Mouse (Mus musculus) gastrocnemius, postnatal 36 days (tissue): ENCODE data around the gene Taf4. TPM values are rescaled to one million over a fixed set of nuclear protein-coding genes. Genes with fewer than 3 reads are reported as not detected.

Experiments
- DNase-seq, 2 experiments: peaks; one replicate each; pipeline ENCODE4 v3.0.0; 2022
- intact Hi-C: fragments of 180-260 bp; cut with DNase I; formaldehyde crosslinking; loops from one replicate; pipeline ENCODE4 v1.15.1; 2025
- total RNA-seq, 2 experiments: library from RNA; stranded (reverse); gene quantifications; 2 replicates each; pipeline ENCODE4 v1.2.3; 2021

Taf4 gene
- total RNA-seq, 2 experiments from 2014 or later, result 6.6 to 8.3 TPM

GRCm38 (mm10) chr2:179877551-179878215 lies 98.8 kb downstream of the Taf4 start:
- intact Hi-C loops, result loop anchor here (5.0 kb wide), 1 partner anchor 1115 kb away; no protein-coding TSS in a partner anchor
- DNase-seq, result no peak

- intact Hi-C loops, result loop anchor here (5.0 kb wide), 1 partner anchor 1113 kb away; no protein-coding TSS in a partner anchor
- peak; percentile 36 to 39 for DNase-seq
Observed at GRCm38 (mm10) chr2:179875147-179875546, 101.3 kb downstream of the Taf4 start.

DNA sequence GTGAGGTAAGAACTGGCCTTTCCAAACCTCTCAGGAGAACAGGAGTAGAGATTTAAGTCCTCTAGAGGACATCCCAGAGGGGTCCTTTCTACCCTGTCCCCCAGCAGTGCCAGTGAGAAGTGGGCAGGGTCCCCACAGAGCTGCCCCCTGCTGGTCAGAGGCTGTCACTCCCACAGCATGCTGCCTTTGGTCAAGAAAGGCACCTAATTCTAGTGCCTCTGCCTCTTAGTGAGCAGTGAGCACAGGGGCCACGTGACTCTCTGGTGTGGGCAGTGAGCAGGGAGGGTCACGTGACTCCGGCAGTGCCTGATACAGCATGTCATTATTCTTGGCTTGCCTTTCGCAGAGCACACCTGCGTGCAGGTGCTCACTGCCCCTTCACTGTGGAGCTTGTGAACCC lies 103.1 kb downstream of the Taf4 start:
- no peak for DNase-seq
- intact Hi-C loops, result loop anchor here (1.0 to 2.0 kb wide), 2 partner anchors 41 to 189 kb away; no protein-coding TSS in a partner anchor

DNA sequence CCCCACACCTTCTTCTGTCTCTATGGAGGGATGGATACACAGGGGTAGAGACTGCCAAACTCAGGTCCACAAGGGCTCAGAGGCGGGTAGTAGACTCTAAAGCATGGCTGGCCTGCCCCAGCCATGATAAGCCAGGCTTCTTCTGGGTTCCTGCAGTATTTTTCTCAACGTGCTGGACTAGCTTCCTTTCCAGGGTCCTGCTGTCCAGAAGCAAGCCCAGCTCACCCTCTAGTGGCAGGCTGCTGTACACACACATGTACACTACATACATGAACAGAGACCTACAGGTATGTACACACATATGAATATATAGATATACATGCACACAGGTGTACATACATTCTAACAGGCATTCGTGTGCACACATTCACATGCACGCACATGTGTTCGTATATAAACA lies 103.7 kb downstream of the Taf4 start:
- intact Hi-C loops, result loop anchor here (1.0 to 2.0 kb wide), 2 partner anchors 40 to 188 kb away; no protein-coding TSS in a partner anchor
- no peak for DNase-seq

- intact Hi-C loops, result no loop called here
- no peak for DNase-seq
Observed at GRCm38 (mm10) chr2:179869871-179870270, 106.6 kb downstream of the Taf4 start.

GRCm38 (mm10) chr2:179867669-179868068 lies 108.8 kb downstream of the Taf4 start:
- DNase-seq, result no peak
- intact Hi-C loops, result no loop called here

GRCm38 (mm10) chr2:179865097-179865496 lies 111.3 kb downstream of the Taf4 start:
- intact Hi-C loops, result no loop called here
- DNase-seq, result no peak

GRCm38 (mm10) chr2:179863266-179863665 lies 113.2 kb downstream of the Taf4 start:
- no peak for DNase-seq
- intact Hi-C loops, result no loop called here

GRCm38 (mm10) chr2:179862676-179863075 lies 113.8 kb downstream of the Taf4 start:
- intact Hi-C loops, result no loop called here
- no peak for DNase-seq

Other genes starting within 250 kb of the Taf4 start
- gene Lsm14b, start 48.3 kb upstream of the Taf4 start, total RNA-seq, result 10 to 100 TPM; 41.4 to 45.1 TPM
- 100 to 1,000 TPM; 117 to 131 TPM for gene Psma7, start 65.8 kb upstream of the Taf4 start, total RNA-seq
- gene Ss18l1, start 65.9 kb upstream of the Taf4 start, total RNA-seq, result 1 to 10 TPM; 1.2 to 2.1 TPM
- gene Mtg2, start 93.9 kb upstream of the Taf4 start, total RNA-seq, result 10 to 100 TPM; 12.3 to 16.9 TPM
- not detected for gene Hrh3, start 127.8 kb upstream of the Taf4 start, total RNA-seq
- gene Osbpl2, start 142.7 kb upstream of the Taf4 start, total RNA-seq, result 10 to 100 TPM; 15.5 to 17.0 TPM
- gene Adrm1, start 194.8 kb upstream of the Taf4 start, total RNA-seq, result 100 to 1,000 TPM in 1 of 2 experiments, 10 to 100 TPM in 1; 95.4 to 103 TPM
- gene Lama5, start 249.2 kb upstream of the Taf4 start, total RNA-seq, result 10 to 100 TPM in 1 of 2 experiments, 1 to 10 TPM in 1; 8.7 to 11.2 TPM